Mouse (Mus musculus) neutrophil, adult 5-6 weeks (primary cell): ENCODE measurements at regions not wholly inside any gene's neighbourhood (a gene's known extent, or its start where the extent isn't known, plus 50 kb on each side); places are given as distances from the start of the nearest gene placed in this dataset.

ENCODE experiments used
- ATAC-seq: fragments of 151-379, 151-347 bp; 2 replicates; pipeline ENCODE4 v1.8.0; 2017; ENCODE audit warnings: mild to moderate bottlenecking, moderate TSS enrichment; ENCODE audit not compliant: insufficient number of reproducible peaks, poor library complexity, low FRiP score, severe bottlenecking; ENCODE audit errors: extremely low read depth

GRCm38 (mm10) chrX:13224902-13225301, 55.9 kb upstream of the Ddx3x start:
- ATAC-seq: peak; percentile 87

GRCm38 (mm10) chrX:13226429-13226828, 54.3 kb upstream of the Ddx3x start:
- no peak for ATAC-seq

DNA sequence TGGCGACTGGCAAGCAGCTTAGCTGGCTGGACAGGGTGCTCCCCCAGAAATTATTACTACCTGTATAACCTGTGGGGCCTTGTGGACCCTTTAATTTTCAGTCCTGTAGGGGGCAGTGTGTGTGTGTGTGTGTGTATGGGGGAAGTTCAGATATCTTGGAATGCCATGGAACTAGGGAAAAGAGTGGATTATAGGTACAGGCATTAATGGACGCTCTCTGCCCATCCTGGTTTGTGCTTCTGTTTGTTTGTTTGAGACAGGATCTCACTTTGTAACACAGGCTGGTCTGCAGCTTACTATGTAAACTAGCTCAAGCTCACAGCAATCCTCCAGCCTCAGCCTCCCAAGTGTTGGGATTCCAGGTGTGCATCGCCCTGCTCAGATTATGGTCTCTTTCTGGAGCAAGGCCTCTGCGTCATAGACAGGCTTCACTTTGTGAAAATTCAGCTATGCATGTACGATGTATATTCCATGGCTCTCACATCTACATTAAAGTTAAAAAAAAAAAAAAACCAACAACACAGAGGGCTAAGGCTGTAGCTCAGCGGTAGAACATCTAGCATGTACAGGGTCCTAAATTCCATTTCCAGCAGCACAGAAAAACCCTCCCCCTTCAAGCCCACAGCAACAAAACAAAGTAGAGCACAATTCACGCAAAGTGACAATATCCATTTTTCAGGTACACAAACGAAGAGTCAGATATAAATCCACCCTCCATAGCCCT, 50.7 kb upstream of the Ddx3x start:
- no peak for ATAC-seq

GRCm38 (mm10) chrX:13230615-13231179, 50.1 kb upstream of the Ddx3x start:
- ATAC-seq: peak; percentile 95
